Mouse (Mus musculus): ENCODE data around the gene Prpf39.

The Prpf39 gene

GRCm38 (mm10) chr12:65036190-65036870, at the start of gene Prpf39:
Prpf39 (plus strand) TSS chr12:65036333.
- peak; percentile 92 for DNase-seq

GRCm38 (mm10) chr12:65007725-65008124, 28.4 kb upstream of the Prpf39 start:
- no peak for DNase-seq

- no peak for DNase-seq
Observed at GRCm38 (mm10) chr12:65022842-65023241, 13.3 kb upstream of the Prpf39 start.

- DNase-seq = no peak
Observed at GRCm38 (mm10) chr12:65035839-65036189, 319 bp upstream of the Prpf39 start.

- DNase-seq = no peak
Observed at GRCm38 (mm10) chr12:65036892-65037545, 886 bp downstream of the Prpf39 start.

GRCm38 (mm10) chr12:65037546-65037937, 1.4 kb downstream of the Prpf39 start:
- DNase-seq = no peak

GRCm38 (mm10) chr12:65048799-65049198, 12.7 kb downstream of the Prpf39 start:
- DNase-seq = no peak

GRCm38 (mm10) chr12:65058203-65058602, 22.1 kb downstream of the Prpf39 start:
- DNase-seq = no peak

GRCm38 (mm10) chr12:65061082-65061481, 24.9 kb downstream of the Prpf39 start:
- no peak for DNase-seq

- peak; percentile 25 for DNase-seq
Observed at GRCm38 (mm10) chr12:65065241-65065640, 29.1 kb downstream of the Prpf39 start.

GRCm38 (mm10) chr12:65066234-65066633, 30.1 kb downstream of the Prpf39 start:
- DNase-seq = no peak

- no peak for DNase-seq
Observed at GRCm38 (mm10) chr12:65068409-65068808, 32.3 kb downstream of the Prpf39 start.

- DNase-seq = no peak
Observed at GRCm38 (mm10) chr12:65072911-65073610, 36.9 kb downstream of the Prpf39 start.

GRCm38 (mm10) chr12:65073611-65074178, 37.6 kb downstream of the Prpf39 start, which contains the start of gene Fkbp3:
Fkbp3 (minus strand) TSS chr12:65074007.
- DNase-seq = peak; percentile 98

GRCm38 (mm10) chr12:65074651-65075050, 38.5 kb downstream of the Prpf39 start:
- DNase-seq = no peak

GRCm38 (mm10) chr12:65075085-65075732, 39.1 kb downstream of the Prpf39 start, which contains the start of gene Fancm:
Fancm (plus strand) TSS chr12:65075603.
- DNase-seq = peak; percentile 90

GRCm38 (mm10) chr12:65075733-65076310, 39.7 kb downstream of the Prpf39 start:
- DNase-seq = no peak

- no peak for DNase-seq
Observed at GRCm38 (mm10) chr12:65076906-65077305, 40.8 kb downstream of the Prpf39 start.

- DNase-seq = no peak
Observed at GRCm38 (mm10) chr12:65108746-65109145, 72.6 kb downstream of the Prpf39 start.

GRCm38 (mm10) chr12:65111503-65111902, 75.4 kb downstream of the Prpf39 start:
- DNase-seq = no peak

GRCm38 (mm10) chr12:65112811-65113210, 76.7 kb downstream of the Prpf39 start:
- DNase-seq = no peak
